Mouse (Mus musculus): ENCODE measurements at regions not wholly inside any gene's neighbourhood (a gene's known extent, or its start where the extent isn't known, plus 50 kb on each side); places are given as distances from the start of the nearest gene placed in this dataset.

GRCm38 (mm10) chr3:142939773-142940172, 58.0 kb upstream of the Pkn2 start:
- DNase-seq (ENCODE audit: low spot score): no peak

GRCm38 (mm10) chr3:142935949-142936348, 54.1 kb upstream of the Pkn2 start:
- DNase-seq (ENCODE audit: low spot score): no peak

DNA sequence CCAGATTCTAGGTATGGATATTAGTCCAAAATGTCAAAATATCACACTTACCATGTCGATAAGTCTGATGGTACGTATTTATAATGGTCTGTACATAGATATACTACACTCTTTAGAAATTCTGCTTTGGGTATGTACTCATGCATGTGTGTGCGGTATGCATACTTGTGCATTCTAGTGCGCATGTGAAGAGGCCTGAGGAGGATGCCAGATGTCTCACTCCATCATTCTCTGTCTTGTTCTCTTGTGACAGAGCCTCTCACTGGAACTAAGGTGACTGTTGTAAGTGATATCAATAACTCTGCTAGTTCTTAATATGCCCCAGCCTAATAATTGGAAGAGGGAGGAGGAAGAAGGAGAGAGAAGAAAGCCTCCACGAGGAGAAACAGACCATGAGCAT, 52.5 kb upstream of the Pkn2 start:
- DNase-seq (ENCODE audit: low spot score): no peak

DNA sequence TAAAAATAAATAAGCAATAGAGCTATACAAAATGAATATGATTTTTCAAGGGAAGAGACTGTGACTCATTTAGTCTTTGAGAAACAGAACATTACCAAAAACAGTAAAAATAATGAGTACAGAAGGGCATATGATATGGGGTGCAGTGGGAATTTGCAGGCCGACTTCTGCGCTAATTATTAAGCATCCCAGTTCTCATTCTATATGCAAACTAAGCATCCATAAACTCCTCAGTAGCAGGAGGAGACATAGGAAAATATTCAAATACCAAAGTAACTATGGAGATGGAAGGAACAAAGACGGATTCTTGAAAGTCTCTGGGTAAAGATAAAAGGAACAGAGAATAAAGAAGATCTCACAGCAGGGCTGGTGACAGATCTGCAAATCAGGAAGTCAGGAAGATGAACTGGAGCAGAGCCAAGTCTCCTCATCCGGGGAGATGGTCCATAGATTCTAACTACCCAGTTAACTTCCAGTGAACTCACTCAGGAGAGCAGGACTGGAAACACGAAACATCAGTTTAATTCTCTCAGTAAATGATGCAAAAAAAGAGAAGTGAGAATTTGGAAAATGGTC, 52.0 kb upstream of the Pkn2 start:
- DNase-seq (ENCODE audit: low spot score): no peak
